In genomic region chr5:121834991-121835747, GRCm38 (mm10) we compare ENCODE assay signal across 8 mouse cellular contexts. TPM values are rescaled to one million over a fixed set of nuclear protein-coding genes. Genes with fewer than 3 reads are reported as not detected.
DNase-seq lines count a peak whose midpoint lies in the region; ATAC-seq and TF ChIP-seq lines count a peak whose summit lies in the region.

No protein-coding gene starts in this region.

- H3K27ac ChIP-seq in neural tube, embryonic 11.5 days (ENCODE audit: low read depth, low read length) = no peak overlapping the region
- peak overlapping the region; percentile 28; the same call in 1 of the 2 replicates for H3K27ac ChIP-seq in embryonic fibroblast, embryonic 13.5 days (ENCODE audit: insufficient read depth, low read length)
- H3K27ac ChIP-seq in limb, embryonic 11.5 days (replicated peaks; ENCODE audit: low read depth, low read length) = no peak overlapping the region

- H3K4me3 ChIP-seq in neural tube, embryonic 11.5 days (ENCODE audit: low read depth, low read length) = peak overlapping the region; percentile 70
- H3K4me3 ChIP-seq in embryonic fibroblast, embryonic 13.5 days (ENCODE audit: insufficient read depth, low read length) = peak overlapping the region; percentile 67
- peak overlapping the region; percentile 74 for H3K4me3 ChIP-seq in limb, embryonic 11.5 days (ENCODE audit: low read depth, low read length)

- no peaks in the 10 kb centered on the region for H3K9me3 ChIP-seq in neural tube, embryonic 11.5 days (ENCODE audit: control insufficient read depth, low read length)
- H3K9me3 ChIP-seq in limb, embryonic 11.5 days (ENCODE audit: control insufficient read depth, low read length) = no peaks in the 10 kb centered on the region

- no peak for TF ChIP-seq CTCF in embryonic fibroblast, embryonic 13.5 days (IDR thresholded peaks at IDR 0.05; ENCODE audit: borderline replicate concordance, insufficient read depth, low read length)

- no peaks in the 10 kb centered on the region for H3K36me3 ChIP-seq in neural tube, embryonic 11.5 days (ENCODE audit: control insufficient read depth, insufficient read depth, low read length)
- H3K36me3 ChIP-seq in limb, embryonic 11.5 days (ENCODE audit: control insufficient read depth, insufficient read depth, low read length) = no peaks in the 10 kb centered on the region

- 30% methylated on average over 12 of the region's 12 CpGs for WGBS in neural tube, embryonic 11.5 days
- WGBS in limb, embryonic 11.5 days = 23% methylated on average over 12 of the region's 12 CpGs

- H3K4me2 ChIP-seq in neural tube, embryonic 11.5 days (ENCODE audit: low read depth) = peak overlapping the region; percentile 97
- H3K4me2 ChIP-seq in limb, embryonic 11.5 days (ENCODE audit: low read depth, severe bottlenecking) = peak overlapping the region; percentile 97

- no peak overlapping the region for H3K9ac ChIP-seq in neural tube, embryonic 11.5 days (ENCODE audit: low read length)
- no peak overlapping the region for H3K9ac ChIP-seq in limb, embryonic 11.5 days (ENCODE audit: low read length)

- peaks cover 24% of the 10 kb centered on the region for H3K4me1 ChIP-seq in neural tube, embryonic 11.5 days (ENCODE audit: control insufficient read depth, insufficient read depth, low read length)
- peaks cover 14% of the 10 kb centered on the region for H3K4me1 ChIP-seq in embryonic fibroblast, embryonic 13.5 days (ENCODE audit: control insufficient read depth, insufficient read depth, low read length)
- peaks cover 32% of the 10 kb centered on the region for H3K4me1 ChIP-seq in limb, embryonic 11.5 days (ENCODE audit: control insufficient read depth, insufficient read depth, low read length)

- ATAC-seq in neural tube, embryonic 11.5 days (ENCODE audit: insufficient read depth, low FRiP score, low TSS enrichment) = no peak
- no peak for ATAC-seq in limb, embryonic 11.5 days (ENCODE audit: insufficient number of reproducible peaks, low FRiP score, low TSS enrichment, low read depth)
- no peak for ATAC-seq in cerebellum, adult (ENCODE audit: insufficient number of reproducible peaks, low FRiP score, low TSS enrichment)

- TF ChIP-seq POLR2A in embryonic fibroblast, embryonic 13.5 days (IDR thresholded peaks at IDR 0.05; ENCODE audit: low read depth, low read length) = no peak

- no peak for DNase-seq in neural tube, embryonic 11.5 days (ENCODE audit: low spot score)
- DNase-seq in neural tube, embryonic 10.5 days (ENCODE audit: extremely low spot score, low spot score) = no peak
- no peak for DNase-seq in limb, embryonic 11.5 days (ENCODE audit: low spot score)
- DNase-seq in naive thymus-derived CD4-positive, alpha-beta T cell, adult 2 months (ENCODE audit: low read depth) = peak; percentile 45
- DNase-seq in frontal cortex, postnatal 10 days (ENCODE audit: low spot score in 2 of 2) = no peak
- no peak for DNase-seq in T-cell, adult 2 months (ENCODE audit: low spot score)

- peaks cover 24% of the 10 kb centered on the region for H3K27me3 ChIP-seq in neural tube, embryonic 11.5 days (ENCODE audit: control insufficient read depth, insufficient read depth, low read length)
- 0 out of 2 replicates have a peak, but pooled peaks cover 11% of the 10 kb centered on the region for H3K27me3 ChIP-seq in limb, embryonic 11.5 days (ENCODE audit: control insufficient read depth, insufficient read depth, low read length)

RNA-seq across cellular contexts. Expression of gene Sh2b3, which starts 2.3 kb away (rescaled TPM):
- 10.2 and 10.5 TPM in 2 replicates for polyA plus RNA-seq in neural tube, embryonic 11.5 days (2014; fragmentation: Nextera tagmentation; extraction: Ambion mirVana)
- 21.1 and 23.6 TPM in 2 replicates for polyA plus RNA-seq in embryonic fibroblast, embryonic 13.5 days (2011; ENCODE audit: insufficient read length, low read depth, missing spikeins)
- polyA plus RNA-seq in limb, embryonic 11.5 days (2014; fragmentation: Nextera tagmentation; extraction: Ambion mirVana) = 10.2 and 11.0 TPM in 2 replicates

RNA-seq across cellular contexts. Expression of gene Pheta1, which starts 13.6 kb away (rescaled TPM):
- polyA plus RNA-seq in neural tube, embryonic 11.5 days (2014; fragmentation: Nextera tagmentation; extraction: Ambion mirVana) = 32.3 and 34.4 TPM in 2 replicates
- polyA plus RNA-seq in embryonic fibroblast, embryonic 13.5 days (2011; ENCODE audit: insufficient read length, low read depth, missing spikeins) = 4.8 and 6.4 TPM in 2 replicates
- polyA plus RNA-seq in limb, embryonic 11.5 days (2014; fragmentation: Nextera tagmentation; extraction: Ambion mirVana) = 35.3 and 36.8 TPM in 2 replicates
